Mouse (Mus musculus) telencephalon, adult 2 months (tissue): ENCODE measurements around the gene Gtf2ird1.

Experiments used
- DNase-seq: peaks from one replicate; pipeline ENCODE4 v3.0.0-alpha.2; 2011; ENCODE audit warnings: low read depth, low spot score

Gtf2ird1 gene

GRCm38 (mm10) chr5:134445208-134445831 lies 11.2 kb downstream of the Gtf2ird1 start:
- no peak for DNase-seq

DNA sequence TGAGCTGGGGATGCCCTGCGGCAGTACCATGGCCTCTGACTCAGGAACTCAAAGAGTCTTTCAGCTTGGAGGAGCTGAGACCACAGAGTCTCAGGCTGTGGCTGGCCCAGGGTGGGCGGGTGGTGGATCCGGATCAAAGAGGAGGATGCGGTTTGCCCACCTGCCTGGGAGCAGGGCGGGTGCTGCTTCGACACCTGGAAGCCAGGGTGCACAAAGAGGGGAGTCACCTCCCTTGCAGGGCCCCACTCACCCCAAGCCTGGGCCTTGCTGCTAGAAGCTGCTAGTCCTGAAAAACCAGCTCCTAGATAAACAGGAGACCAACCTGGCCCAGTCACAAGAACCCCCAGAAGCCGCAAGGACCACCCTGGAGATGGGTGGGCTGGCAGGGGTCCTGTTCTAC lies 12.0 kb downstream of the Gtf2ird1 start:
- no peak for DNase-seq

- DNase-seq: no peak
Measured at GRCm38 (mm10) chr5:134442066-134442465, 14.4 kb downstream of the Gtf2ird1 start.

DNA sequence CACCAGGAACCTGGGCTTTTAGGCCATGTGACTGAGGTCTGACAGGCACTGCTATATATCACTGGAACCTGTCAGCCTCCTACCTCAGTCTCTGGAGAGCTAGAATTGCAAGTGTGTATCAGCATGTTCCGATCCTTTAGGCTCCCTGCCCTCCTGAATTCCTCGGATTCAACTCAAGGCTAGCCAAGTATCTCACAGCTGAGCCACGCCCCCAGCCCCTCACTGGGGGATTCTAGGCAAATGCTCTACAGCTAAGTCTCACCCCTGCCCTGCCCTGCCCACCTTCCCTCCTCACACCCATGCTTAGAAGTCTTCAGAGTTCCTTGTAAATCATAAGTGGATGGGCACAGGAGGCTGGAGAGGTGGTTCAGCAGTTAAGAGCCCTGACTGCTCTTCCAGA lies 15.4 kb downstream of the Gtf2ird1 start:
- DNase-seq: no peak

GRCm38 (mm10) chr5:134440098-134440497 lies 16.4 kb downstream of the Gtf2ird1 start:
- DNase-seq: no peak

DNA sequence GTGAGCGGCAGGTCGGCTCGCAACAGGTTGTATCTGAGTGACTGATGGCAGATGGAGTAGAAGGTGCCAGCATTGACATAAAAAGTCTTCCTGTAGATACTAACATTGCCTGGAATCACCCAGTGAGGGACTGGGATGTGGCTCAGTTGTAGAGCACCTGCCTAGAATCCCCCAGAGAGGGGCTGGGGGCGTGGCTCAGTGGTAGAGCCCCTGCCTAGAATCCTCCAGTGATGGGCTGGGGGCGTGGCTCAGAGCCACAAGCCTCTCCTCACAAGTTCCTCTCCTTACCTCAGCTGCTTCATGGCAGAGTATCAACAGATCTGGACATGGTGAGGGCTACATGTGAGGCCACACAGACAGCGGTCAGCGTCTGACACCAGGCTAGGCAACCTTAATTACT lies 17.0 kb downstream of the Gtf2ird1 start:
- no peak for DNase-seq

DNA sequence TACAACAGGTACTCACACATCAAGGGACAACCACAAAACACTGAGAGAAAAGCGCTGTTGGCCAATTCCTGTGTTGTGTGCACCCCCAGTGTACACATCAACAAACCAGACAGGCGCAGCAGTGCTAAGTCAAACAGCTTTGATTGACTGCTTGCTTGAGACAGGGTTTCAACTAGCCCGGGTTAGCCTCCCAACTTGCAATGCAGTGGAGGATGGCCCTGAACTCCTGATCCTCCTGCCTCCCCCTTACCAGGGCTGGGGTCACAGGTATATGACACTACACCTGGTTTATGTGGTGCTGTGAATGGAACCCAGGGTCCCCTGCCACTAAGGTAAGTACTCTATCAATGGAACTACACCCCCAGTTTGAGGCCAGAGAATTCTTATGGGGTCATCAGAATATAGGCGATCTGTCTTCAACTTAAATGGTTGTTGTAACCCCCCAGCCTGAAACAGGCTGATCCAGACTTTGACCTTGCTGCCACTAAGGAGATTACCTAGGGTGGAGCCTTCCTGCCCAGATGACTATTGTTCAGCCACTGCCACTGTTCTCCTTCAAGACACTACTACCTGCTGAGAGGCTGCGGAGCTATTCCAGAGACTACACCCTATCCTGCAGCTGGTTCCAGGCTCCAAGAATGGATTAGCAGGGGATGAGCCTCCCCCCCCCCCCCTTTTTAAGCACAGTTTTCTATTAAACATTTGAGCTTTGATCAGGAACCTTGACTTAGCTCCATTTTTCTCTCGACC lies 17.7 kb downstream of the Gtf2ird1 start:
- DNase-seq: no peak

DNA sequence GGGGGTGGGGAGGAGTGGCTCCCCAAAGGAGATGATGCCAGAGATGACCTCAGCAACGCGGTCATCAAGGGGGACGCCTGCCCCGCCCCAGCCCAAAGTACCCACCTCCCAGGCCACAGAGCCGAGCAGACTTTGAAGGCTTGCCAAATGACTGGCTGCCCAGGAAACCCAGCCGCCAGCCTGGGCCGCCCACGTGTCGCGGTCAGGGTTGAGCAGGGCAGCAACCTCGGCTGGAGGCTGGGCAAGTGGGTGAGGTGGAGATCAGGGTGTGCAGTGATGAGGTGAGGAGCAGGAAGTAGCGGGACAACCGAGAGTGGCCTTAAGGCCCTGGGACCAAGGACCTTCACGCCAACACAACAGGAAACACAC lies 19.1 kb downstream of the Gtf2ird1 start:
- DNase-seq: no peak

DNA sequence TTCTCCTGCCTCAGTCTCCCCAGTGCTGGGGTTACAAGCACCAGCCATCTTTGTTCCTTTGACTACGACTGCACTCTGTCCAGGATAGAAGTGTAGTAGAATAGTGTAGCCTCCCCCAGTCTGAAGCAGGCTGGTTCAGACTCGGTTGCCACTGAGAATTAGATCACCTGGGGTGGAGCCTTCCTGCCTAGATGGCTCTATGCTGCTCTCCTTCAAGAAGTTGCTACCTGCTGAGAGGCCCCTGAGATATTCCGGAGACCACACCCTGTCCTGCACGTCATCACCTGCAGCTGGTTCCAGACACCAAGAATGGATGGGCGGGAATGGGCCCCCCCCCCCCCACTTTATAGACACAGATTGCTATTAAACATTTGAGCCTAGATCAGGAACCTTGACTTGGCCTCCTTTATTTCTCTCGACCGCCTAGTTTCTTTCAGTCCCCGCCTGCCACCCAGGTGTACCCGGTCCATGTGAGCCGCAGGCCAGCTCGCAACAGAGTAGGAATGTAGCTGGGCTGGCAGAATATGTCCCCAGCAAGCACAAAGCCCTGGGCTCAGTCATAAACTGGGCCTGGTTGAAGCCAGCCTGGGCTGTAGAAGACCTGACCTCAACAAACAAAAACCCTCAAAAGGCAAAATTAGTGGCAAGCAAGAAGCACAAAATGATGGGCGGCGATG lies 19.6 kb downstream of the Gtf2ird1 start:
- no peak for DNase-seq

- no peak for DNase-seq
Measured at GRCm38 (mm10) chr5:134435836-134436331, 20.6 kb downstream of the Gtf2ird1 start.

DNA sequence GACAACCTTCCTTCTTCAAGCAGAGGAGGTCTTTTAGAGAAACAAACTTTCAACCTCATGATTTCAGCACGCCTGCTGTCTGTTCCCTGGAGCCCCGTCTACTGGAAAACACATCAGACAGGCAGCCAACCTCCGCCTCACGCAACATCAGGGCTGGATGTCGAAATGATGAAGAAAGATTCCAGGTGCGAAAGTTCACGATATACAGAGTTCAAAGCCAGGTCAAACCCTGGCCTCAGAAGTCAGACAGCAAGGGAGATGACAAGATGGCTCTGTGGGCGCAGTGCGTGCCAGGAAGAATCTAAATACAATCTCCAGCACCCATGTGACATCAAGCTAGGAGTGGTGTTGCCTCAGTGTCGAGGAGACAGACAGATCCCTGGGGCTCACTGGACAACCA lies 23.4 kb downstream of the Gtf2ird1 start:
- DNase-seq: no peak

- no peak for DNase-seq
Measured at GRCm38 (mm10) chr5:134430087-134430486, 26.4 kb downstream of the Gtf2ird1 start.

GRCm38 (mm10) chr5:134427664-134428063 lies 28.9 kb downstream of the Gtf2ird1 start:
- DNase-seq: peak; percentile 75

- DNase-seq: no peak
Measured at GRCm38 (mm10) chr5:134425601-134426000, 30.9 kb downstream of the Gtf2ird1 start.

GRCm38 (mm10) chr5:134423930-134424329 lies 32.6 kb downstream of the Gtf2ird1 start:
- DNase-seq: no peak

- DNase-seq: no peak
Measured at GRCm38 (mm10) chr5:134423372-134423771, 33.1 kb downstream of the Gtf2ird1 start.

GRCm38 (mm10) chr5:134422265-134422925 lies 34.1 kb downstream of the Gtf2ird1 start:
- DNase-seq: no peak

DNA sequence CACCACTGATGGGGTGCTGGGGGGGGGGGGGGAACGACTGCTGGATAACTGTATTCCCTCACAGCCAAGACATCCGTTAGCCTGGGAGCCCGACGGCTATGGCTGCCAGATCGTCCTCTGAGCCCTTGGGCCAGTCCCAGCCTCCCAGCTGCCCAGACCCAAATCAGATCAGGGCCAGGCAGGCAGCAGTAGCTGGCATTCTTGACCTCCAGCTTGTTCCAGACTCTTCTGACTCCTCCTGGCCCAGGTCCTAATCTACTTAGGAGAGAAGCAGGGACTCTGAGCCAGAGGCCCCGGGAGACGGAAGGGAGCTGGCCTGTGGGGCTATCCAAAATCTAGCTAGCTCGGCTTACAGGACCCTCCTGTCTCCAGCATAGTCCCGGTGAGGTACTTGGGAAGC lies 35.5 kb downstream of the Gtf2ird1 start:
- no peak for DNase-seq

- DNase-seq: no peak
Measured at GRCm38 (mm10) chr5:134419700-134420099, 36.8 kb downstream of the Gtf2ird1 start.

- no peak for DNase-seq
Measured at GRCm38 (mm10) chr5:134418315-134419074, 38.0 kb downstream of the Gtf2ird1 start.

- DNase-seq: no peak
Measured at GRCm38 (mm10) chr5:134412341-134412740, 44.2 kb downstream of the Gtf2ird1 start.
